Mouse (Mus musculus): ENCODE measurements around the gene Ston2. TPM values are rescaled to one million over a fixed set of nuclear protein-coding genes. Genes with fewer than 3 reads are reported as not detected.

Gene Ston2
- polyA plus RNA-seq, 1 experiment from 2014 or later = 6.8 TPM

GRCm38 (mm10) chr12:91668529-91669245 is 119.5 kb downstream of the Ston2 start:
- WGBS = 80% methylated on average over 16 of the region's 16 CpGs
- H3K36me3 ChIP-seq = no peaks in the 10 kb centered on the region
- H3K4me1 ChIP-seq = peaks cover 8% of the 10 kb centered on the region; the same call in 1 of the 2 replicates
- H3K9me3 ChIP-seq (replicated peaks) = no peaks in the 10 kb centered on the region
- H3K4me3 ChIP-seq (replicated peaks) = no peak overlapping the region
- H3K27me3 ChIP-seq (replicated peaks) = no peaks in the 10 kb centered on the region
- no peak for ATAC-seq (ENCODE audit: low FRiP score)
- H3K4me2 ChIP-seq = no peak overlapping the region
- H3K27ac ChIP-seq (replicated peaks) = no peak overlapping the region
- no peak overlapping the region for H3K9ac ChIP-seq (replicated peaks)

- Histone ChIP-seq H3K9me3 (replicated peaks) (no peaks in the 10 kb centered on the region), H3K36me3 (no peaks in the 10 kb centered on the region), H3K27me3 (replicated peaks) (no peaks in the 10 kb centered on the region), H3K4me2 (no peak overlapping the region), H3K27ac (replicated peaks) (no peak overlapping the region), H3K9ac (replicated peaks) (no peak overlapping the region), H3K4me3 (replicated peaks) (no peak overlapping the region), H3K4me1 (peaks cover 8% of the 10 kb centered on the region; the same call in 1 of the 2 replicates)
- ATAC-seq (ENCODE audit: low FRiP score) = no peak
- WGBS = 68% methylated on average over 7 of the region's 7 CpGs
These were observed 120.4 kb downstream of the Ston2 start for GRCm38 (mm10) chr12:91667741-91668140.

GRCm38 (mm10) chr12:91666607-91667006 is 121.6 kb downstream of the Ston2 start:
- ATAC-seq (ENCODE audit: low FRiP score) = no peak
- no peaks in the 10 kb centered on the region for H3K9me3 ChIP-seq (replicated peaks)
- H3K36me3 ChIP-seq = no peaks in the 10 kb centered on the region
- no peak overlapping the region for H3K4me2 ChIP-seq
- no peak overlapping the region for H3K27ac ChIP-seq (replicated peaks)
- H3K4me1 ChIP-seq = peaks cover 4% of the 10 kb centered on the region; the same call in 1 of the 2 replicates
- 80% methylated on average over 3 of the region's 3 CpGs for WGBS
- H3K27me3 ChIP-seq (replicated peaks) = no peaks in the 10 kb centered on the region
- no peak overlapping the region for H3K4me3 ChIP-seq (replicated peaks)
- H3K9ac ChIP-seq (replicated peaks) = no peak overlapping the region

GRCm38 (mm10) chr12:91665431-91665830 is 122.8 kb downstream of the Ston2 start:
- H3K4me3 ChIP-seq (replicated peaks) = no peak overlapping the region
- H3K27me3 ChIP-seq (replicated peaks) = no peaks in the 10 kb centered on the region
- H3K9ac ChIP-seq (replicated peaks) = no peak overlapping the region
- H3K4me2 ChIP-seq = no peak overlapping the region
- no peak overlapping the region for H3K27ac ChIP-seq (replicated peaks)
- 97% methylated on average over 5 of the region's 5 CpGs for WGBS
- no peak for ATAC-seq (ENCODE audit: low FRiP score)
- H3K9me3 ChIP-seq (replicated peaks) = no peaks in the 10 kb centered on the region
- peaks cover 4% of the 10 kb centered on the region; the same call in 1 of the 2 replicates for H3K4me1 ChIP-seq
- no peaks in the 10 kb centered on the region for H3K36me3 ChIP-seq

GRCm38 (mm10) chr12:91663260-91663659 is 124.9 kb downstream of the Ston2 start:
- Histone ChIP-seq H3K9ac (replicated peaks) (no peak overlapping the region), H3K4me1 (peaks cover 4% of the 10 kb centered on the region; the same call in 1 of the 2 replicates), H3K36me3 (no peaks in the 10 kb centered on the region), H3K4me3 (replicated peaks) (no peak overlapping the region), H3K27me3 (replicated peaks) (no peaks in the 10 kb centered on the region), H3K4me2 (no peak overlapping the region), H3K9me3 (replicated peaks) (no peaks in the 10 kb centered on the region), H3K27ac (replicated peaks) (no peak overlapping the region)
- 84% methylated on average over 6 of the region's 6 CpGs for WGBS
- no peak for ATAC-seq (ENCODE audit: low FRiP score)

- Histone ChIP-seq H3K9ac (replicated peaks) (no peak overlapping the region), H3K4me2 (no peak overlapping the region), H3K4me3 (replicated peaks) (no peak overlapping the region), H3K36me3 (no peaks in the 10 kb centered on the region), H3K9me3 (replicated peaks) (no peaks in the 10 kb centered on the region), H3K27ac (replicated peaks) (no peak overlapping the region), H3K27me3 (replicated peaks) (no peaks in the 10 kb centered on the region), H3K4me1 (peaks cover 2% of the 10 kb centered on the region; the same call in 1 of the 2 replicates)
- ATAC-seq (ENCODE audit: low FRiP score) = no peak
- WGBS = 94% methylated on average over 4 of the region's 4 CpGs
These were observed 125.3 kb downstream of the Ston2 start for GRCm38 (mm10) chr12:91662844-91663243.

GRCm38 (mm10) chr12:91660640-91661417 is 127.4 kb downstream of the Ston2 start:
- ATAC-seq (ENCODE audit: low FRiP score) = no peak
- H3K27me3 ChIP-seq (replicated peaks) = no peaks in the 10 kb centered on the region
- H3K4me1 ChIP-seq = 0 out of 2 replicates have a peak, but pooled peaks cover 2% of the 10 kb centered on the region
- H3K9ac ChIP-seq (replicated peaks) = no peak overlapping the region
- H3K27ac ChIP-seq (replicated peaks) = no peak overlapping the region
- no peaks in the 10 kb centered on the region for H3K36me3 ChIP-seq
- 84% methylated on average over 12 of the region's 12 CpGs for WGBS
- H3K9me3 ChIP-seq (replicated peaks) = no peaks in the 10 kb centered on the region
- H3K4me3 ChIP-seq (replicated peaks) = no peak overlapping the region
- H3K4me2 ChIP-seq = no peak overlapping the region

GRCm38 (mm10) chr12:91654399-91655122 is 133.6 kb downstream of the Ston2 start:
- Histone ChIP-seq H3K4me3 (replicated peaks) (no peak overlapping the region), H3K36me3 (no peaks in the 10 kb centered on the region), H3K4me2 (no peak overlapping the region), H3K27ac (replicated peaks) (peak overlapping the region; percentile 45; the same call in 1 of the 2 replicates), H3K9ac (replicated peaks) (no peak overlapping the region), H3K27me3 (replicated peaks) (no peaks in the 10 kb centered on the region), H3K4me1 (0 out of 2 replicates have a peak, but pooled peaks cover 2% of the 10 kb centered on the region), H3K9me3 (replicated peaks) (no peaks in the 10 kb centered on the region)
- ATAC-seq (ENCODE audit: low FRiP score) = peak; percentile 89
- 60% methylated on average over 3 of the region's 3 CpGs for WGBS

- Histone ChIP-seq H3K9ac (replicated peaks) (no peak overlapping the region), H3K27ac (replicated peaks) (no peak overlapping the region), H3K4me3 (replicated peaks) (no peak overlapping the region), H3K36me3 (peaks cover 15% of the 10 kb centered on the region), H3K9me3 (replicated peaks) (no peaks in the 10 kb centered on the region; the same call in 1 of the 2 replicates), H3K27me3 (replicated peaks) (no peaks in the 10 kb centered on the region), H3K4me1 (no peaks in the 10 kb centered on the region), H3K4me2 (no peak overlapping the region)
- ATAC-seq (ENCODE audit: low FRiP score) = no peak
- WGBS = 95% methylated on average over 17 of the region's 17 CpGs
These were observed 139.8 kb downstream of the Ston2 start for GRCm38 (mm10) chr12:91648426-91648825.

GRCm38 (mm10) chr12:91645361-91646123 is 142.6 kb downstream of the Ston2 start:
- Histone ChIP-seq H3K9me3 (replicated peaks) (no peaks in the 10 kb centered on the region; the same call in 1 of the 2 replicates), H3K9ac (replicated peaks) (no peak overlapping the region), H3K4me2 (no peak overlapping the region), H3K4me3 (replicated peaks) (no peak overlapping the region), H3K27ac (replicated peaks) (no peak overlapping the region), H3K27me3 (replicated peaks) (no peaks in the 10 kb centered on the region), H3K4me1 (peaks cover 24% of the 10 kb centered on the region), H3K36me3 (peaks cover 15% of the 10 kb centered on the region)
- 88% methylated on average over 6 of the region's 6 CpGs for WGBS
- ATAC-seq (ENCODE audit: low FRiP score) = no peak

GRCm38 (mm10) chr12:91643221-91643620 is 145.0 kb downstream of the Ston2 start:
- Histone ChIP-seq H3K4me1 (peaks cover 24% of the 10 kb centered on the region), H3K9ac (replicated peaks) (no peak overlapping the region), H3K4me2 (no peak overlapping the region), H3K27me3 (replicated peaks) (no peaks in the 10 kb centered on the region), H3K4me3 (replicated peaks) (no peak overlapping the region), H3K36me3 (peaks cover 11% of the 10 kb centered on the region), H3K9me3 (replicated peaks) (no peaks in the 10 kb centered on the region; the same call in 1 of the 2 replicates), H3K27ac (replicated peaks) (no peak overlapping the region)
- 43% methylated on average over 7 of the region's 7 CpGs for WGBS
- ATAC-seq (ENCODE audit: low FRiP score) = no peak

Data from neural tube, embryonic 15.5 days (tissue).